Mouse (Mus musculus) cerebellum, adult 9-11 months (tissue): ENCODE results near the gene Arhgap32.

ENCODE experiments used
- DNase-seq: peaks from one replicate; pipeline ENCODE4 v3.0.0; 2022

Gene Arhgap32

GRCm38 (mm10) chr9:32204450-32204990 lies 88.6 kb downstream of the Arhgap32 start:
- DNase-seq: no peak

DNA sequence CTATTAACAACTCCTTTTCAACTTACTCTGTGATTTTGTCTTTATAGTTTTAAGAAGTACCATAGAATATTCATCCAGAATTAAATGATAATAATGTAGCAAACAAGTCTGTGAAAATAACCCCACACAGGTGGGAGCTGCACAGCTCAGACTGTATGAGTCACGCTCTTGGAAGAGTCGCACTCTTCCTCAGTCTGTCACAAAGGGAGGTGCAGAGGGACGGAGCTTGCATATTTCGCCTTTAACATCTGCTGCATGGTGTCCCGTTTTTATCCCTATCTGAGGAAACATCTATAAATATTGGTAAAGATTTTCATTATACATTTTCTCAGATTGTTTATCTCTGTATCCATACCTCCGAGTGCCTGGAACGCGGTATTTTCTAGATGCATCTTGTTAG lies 91.2 kb downstream of the Arhgap32 start:
- no peak for DNase-seq

DNA sequence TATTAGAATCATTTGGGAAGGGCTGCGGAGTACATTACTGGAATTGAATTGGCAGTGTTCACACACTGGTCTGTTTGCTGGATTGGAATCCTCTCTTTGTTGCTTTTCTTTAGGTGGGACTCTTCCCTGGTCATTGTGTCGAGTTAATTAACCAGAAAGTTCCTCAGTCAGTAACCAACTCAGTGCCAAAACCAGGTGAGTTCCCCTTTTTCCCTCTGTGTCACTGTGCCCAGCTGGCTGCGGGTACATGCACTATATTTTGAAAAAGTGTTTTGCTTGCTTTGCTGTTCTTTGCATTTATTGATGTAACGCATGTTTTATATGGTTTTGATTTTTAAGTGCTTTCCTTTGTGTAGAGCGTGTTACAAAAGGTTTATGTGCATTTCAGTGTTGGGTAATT lies 92.1 kb downstream of the Arhgap32 start:
- DNase-seq: no peak

DNA sequence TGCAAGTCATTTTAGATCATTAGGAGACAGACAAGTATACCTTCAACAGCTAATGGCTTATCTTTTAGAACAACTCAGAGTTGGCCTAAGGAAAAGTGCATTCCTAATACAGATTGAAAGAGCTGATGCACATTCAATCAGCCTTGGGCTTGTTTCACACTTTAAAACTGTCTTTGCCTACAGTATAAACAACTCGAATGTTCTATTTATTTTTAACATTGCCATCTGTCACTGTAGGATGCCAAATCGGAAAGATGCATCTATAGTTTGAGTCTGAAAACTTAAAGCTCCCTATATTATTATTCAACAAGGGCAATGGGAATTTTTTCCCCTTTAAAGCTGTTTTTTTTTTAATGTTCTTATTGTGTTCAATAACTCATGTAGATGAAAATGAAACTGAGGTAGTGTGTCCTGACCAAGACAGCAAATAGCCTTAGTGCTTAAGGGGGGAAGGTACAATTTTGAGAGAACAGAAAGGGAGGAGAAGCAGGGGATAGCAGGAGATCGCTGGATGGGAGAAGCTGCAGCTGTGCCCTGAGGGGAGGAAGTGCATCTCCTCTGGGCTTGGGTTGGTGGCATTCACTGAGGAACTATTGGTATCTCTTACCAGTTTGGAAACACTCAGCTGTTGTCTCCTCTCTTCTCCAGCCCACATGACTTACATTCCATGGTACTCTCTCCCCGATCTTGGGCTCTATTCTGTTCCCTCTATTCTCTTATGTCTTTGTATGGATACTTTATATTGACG lies 101.1 kb downstream of the Arhgap32 start:
- no peak for DNase-seq

DNA sequence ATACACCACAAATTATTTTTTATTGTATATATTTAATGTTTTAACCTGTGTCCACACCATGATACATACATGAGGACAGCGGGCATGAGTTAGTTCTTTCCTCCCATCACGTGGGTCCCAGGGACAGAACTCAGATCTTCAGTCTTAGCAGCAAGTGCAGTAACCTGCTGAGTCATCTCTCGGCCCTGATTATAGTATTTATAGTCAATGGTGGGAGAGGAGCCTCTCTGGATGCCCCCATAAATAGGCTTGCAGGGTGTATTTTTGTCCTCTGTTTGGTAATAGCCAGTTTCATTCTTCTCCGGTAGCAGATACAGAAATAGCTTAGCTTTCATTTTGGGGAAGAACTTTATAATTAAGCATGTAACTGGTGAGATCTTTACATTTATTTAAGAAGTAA lies 103.5 kb downstream of the Arhgap32 start:
- DNase-seq: no peak

- no peak for DNase-seq
Measured at GRCm38 (mm10) chr9:32222184-32222583, 106.2 kb downstream of the Arhgap32 start.

DNA sequence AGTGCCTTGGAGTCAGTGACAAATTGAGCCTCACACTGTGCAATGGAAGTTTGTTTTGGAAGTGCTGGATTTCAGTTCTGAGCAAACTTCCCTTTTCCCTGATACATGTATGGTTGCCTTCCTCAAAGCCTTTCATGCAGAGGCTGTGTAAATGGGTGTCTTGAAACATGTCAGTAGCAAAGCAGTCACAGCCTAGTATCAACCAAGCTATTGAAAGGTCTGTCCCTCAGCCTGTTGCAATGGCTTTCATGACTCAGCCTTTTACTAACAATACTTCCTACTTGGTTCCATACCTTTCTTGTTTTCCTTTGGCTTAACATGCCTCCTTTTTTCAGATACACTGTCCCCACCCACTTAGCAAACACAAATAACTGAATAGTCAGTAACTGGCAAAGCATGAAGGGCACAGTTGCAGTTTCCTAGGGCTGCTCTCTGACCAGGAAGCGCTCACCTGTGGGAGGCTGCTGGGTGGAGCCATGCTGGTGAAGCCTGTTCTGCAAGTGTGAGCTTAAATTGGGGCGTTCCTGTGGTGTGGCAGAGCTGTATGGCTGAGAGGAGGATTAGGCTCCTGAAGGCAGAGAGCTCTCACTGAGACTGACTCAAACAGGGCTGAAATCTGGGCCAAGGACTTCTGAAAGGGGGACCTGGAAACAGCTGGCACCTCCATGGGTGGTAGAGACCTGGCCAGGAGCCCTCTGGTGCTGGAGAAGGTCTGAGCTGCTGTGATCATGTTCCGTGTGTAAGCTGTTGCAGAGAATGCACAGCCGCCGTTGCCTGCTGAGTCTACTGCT lies 108.0 kb downstream of the Arhgap32 start:
- DNase-seq: peak; percentile 10

- no peak for DNase-seq
Measured at GRCm38 (mm10) chr9:32224937-32225336, 109.0 kb downstream of the Arhgap32 start.

DNA sequence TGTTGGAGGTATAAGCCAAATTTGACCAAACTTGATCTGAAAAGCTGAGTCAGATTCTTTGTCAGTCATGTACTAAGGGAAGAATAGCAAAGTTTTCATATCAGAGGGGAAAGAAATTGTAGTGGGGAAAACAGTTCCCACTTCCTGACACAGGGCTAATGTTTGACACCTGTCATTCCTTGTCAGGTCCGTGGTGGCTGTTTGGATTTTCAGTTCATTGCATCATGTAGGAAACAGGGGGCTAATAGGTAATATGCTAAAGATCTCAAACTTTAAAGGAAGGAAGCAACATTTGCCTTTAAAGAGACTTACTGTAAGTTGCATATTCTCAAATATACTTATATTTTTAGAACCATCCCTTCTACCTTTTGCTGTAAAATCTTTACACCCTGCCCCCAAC lies 109.6 kb downstream of the Arhgap32 start:
- no peak for DNase-seq

GRCm38 (mm10) chr9:32227034-32227433 lies 111.1 kb downstream of the Arhgap32 start:
- no peak for DNase-seq

GRCm38 (mm10) chr9:32233593-32233992 lies 117.7 kb downstream of the Arhgap32 start:
- no peak for DNase-seq

DNA sequence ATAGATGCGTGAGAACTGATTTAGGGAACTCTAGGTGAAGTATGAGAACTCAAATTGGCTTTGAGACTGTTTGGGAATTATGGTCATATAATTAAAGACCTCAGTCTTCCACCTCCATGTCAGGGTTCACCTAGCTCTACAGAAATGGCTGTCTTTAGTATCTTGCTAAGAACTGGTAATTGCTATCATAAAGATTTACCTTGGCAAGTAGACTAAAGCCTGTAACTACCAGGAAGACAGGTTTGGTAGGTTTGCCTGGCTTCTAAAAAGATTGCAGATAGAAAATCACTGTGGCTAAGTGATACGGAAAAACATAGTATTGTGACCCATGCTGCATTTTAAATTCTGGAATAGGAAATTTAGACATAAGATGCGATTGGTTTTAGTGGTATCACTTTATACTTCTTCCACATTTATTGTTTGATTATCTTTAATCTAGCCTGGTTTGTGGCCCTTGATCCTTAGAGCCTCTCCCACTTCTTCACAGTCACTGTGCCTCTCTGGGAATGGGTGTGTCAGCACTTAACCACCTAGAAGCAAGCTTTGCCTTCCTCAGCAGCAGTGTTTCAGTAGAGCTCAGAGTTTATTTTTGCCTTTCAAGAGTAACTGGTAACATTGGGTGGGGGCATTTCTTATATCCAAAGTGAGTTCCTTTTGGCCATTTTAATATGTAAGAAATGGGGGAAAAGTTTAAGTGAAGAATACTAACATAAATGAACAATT lies 119.0 kb downstream of the Arhgap32 start:
- no peak for DNase-seq

DNA sequence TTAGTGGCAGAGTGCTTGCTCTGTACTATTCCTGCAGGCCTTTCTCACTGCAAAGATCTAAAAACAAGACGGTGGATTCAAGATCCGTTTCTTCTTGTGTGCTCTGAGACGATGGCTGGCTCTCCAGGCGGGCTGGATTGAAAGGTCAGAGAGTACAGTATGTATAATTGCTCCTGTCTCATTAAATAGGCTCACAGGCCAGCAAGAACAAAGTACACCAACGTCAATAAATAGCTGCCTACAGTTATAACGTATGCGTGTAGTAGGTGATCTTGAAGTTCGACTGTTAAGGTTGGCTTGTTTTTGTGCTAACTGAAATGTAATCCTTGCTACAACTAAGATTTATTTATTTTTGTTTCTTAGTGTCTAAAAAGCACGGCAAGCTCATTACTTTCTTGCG lies 123.0 kb downstream of the Arhgap32 start:
- no peak for DNase-seq

- DNase-seq: no peak
Measured at GRCm38 (mm10) chr9:32239427-32239826, 123.5 kb downstream of the Arhgap32 start.

DNA sequence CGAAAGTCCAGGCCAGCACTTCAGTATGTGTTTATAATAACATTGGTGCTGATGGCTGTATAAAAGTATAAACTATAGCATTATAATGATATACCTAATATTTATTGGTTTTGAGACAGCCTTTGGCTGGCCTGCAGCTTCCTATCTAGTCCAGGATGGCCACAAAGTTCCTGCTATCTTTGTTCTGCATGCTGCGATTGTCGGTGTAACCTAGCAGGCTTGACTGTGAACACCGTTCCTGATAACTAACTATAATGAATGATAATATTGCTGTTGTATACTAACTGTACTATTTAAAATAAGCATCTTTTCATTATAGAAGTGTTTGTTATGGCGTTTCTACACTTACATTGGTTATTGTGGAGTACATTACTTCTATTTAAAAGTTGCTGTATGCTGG lies 124.5 kb downstream of the Arhgap32 start:
- DNase-seq: no peak

DNA sequence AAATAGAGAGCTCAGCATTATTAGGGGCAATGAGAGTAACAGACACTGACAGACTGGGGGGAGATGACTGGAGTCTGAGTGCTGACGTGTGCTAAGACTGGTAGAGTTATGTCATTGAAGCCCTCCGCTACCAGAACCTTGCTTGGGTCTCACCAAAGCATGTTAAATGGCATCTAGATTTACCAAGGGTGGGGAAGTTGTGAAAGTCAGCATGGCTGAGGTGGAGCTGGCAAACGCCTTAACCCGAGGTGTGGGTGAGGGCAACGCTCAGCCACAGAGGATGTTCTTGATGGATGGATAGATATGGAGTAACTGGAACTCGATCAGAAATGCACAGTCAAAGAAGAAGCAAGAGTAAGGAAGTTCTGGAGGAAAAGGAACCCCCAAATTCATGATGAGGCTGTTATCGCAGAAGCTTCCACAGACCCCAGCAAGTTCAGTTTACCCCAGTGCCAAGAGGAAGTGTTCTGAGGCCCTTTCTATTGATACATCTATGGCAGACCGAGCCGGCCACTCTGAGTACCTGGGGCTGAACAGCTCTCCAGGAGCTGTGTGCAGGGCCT lies 125.8 kb downstream of the Arhgap32 start:
- no peak for DNase-seq

DNA sequence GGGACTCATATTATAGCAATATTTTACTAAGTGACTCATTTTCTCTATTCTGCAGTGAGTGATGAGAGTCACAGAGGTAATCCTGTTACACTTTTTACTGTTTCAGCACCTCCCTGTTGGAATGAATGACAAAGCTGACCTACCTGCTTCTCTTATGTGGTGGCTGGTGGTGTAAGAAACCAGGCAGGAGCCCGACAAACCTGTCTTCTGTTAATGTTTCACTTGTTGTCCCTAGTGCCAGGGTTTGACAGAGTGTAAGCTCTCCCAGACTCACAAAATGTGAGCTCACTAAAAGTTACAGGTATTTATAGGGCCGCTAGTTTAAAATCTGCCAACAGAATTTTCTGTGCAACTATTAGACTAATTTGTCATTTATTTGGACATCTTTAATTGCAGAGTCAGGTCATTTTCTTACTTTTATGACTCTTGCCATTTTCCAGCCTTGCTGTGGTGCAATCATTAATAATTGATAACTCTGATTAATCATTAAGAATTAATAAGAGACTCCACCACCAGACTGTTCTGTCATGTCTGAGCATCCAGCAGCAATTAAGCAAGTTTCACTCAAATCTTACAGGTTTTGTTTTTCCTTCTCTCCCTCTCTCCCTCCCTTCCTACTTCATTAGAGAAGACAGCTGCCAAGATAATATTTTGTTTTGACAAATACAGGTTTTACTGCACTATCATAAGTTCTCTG lies 127.1 kb downstream of the Arhgap32 start:
- DNase-seq: no peak

DNA sequence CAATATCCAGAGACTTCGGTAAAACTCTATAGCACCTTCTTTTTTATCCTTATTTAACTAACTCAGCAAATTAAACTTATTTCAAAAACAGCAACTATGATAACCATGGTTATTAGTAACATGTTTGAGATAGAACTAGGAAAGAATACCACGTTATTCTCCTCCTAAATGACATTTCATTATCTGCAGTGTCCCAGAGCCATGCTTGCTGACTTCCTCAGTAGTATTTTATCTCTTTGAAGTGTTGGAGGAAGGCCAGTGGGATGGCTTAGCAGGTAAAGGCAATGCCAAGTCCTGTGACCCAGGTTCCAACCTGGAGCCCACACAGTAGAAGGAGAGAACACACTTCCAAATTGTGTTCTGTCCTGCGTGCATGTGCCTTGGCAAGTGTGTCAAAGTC lies 129.3 kb downstream of the Arhgap32 start:
- no peak for DNase-seq

GRCm38 (mm10) chr9:32246123-32246716 lies 130.3 kb downstream of the Arhgap32 start:
- DNase-seq: no peak

GRCm38 (mm10) chr9:32250486-32250885 lies 134.6 kb downstream of the Arhgap32 start:
- no peak for DNase-seq

- DNase-seq: no peak
Measured at GRCm38 (mm10) chr9:32253721-32254120, 137.8 kb downstream of the Arhgap32 start.

DNA sequence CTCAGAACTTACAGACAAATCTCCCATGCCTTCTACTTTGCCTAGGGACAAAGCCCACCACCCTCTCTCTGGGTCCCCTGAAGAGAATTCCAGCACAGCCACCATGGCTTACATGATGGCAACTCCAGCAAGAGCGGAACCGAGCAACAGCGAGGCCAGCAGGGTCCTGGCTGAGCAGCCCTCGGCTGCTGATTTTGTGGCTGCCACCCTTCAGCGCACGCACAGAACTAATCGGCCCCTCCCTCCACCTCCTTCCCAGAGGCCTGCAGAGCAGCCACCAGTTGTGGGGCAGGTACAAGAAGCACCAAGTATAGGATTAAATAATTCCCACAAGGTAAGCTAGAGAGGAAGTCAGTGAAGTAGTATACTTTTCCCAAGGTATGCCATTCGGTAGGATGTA lies 141.4 kb downstream of the Arhgap32 start:
- DNase-seq: no peak
